Mouse (Mus musculus): ENCODE measurements around the gene Ccl24. TPM values are rescaled to one million over a fixed set of nuclear protein-coding genes. Genes with fewer than 3 reads are reported as not detected.

The Ccl24 gene
- polyA plus RNA-seq, 1 experiment: not detected

- no peak for TF ChIP-seq MYOD1 (IDR thresholded peaks at IDR 0.05; ENCODE audit: control insufficient read depth in 1 of 3, insufficient read length in 2 of 3, low read depth in 2 of 3)
- TF ChIP-seq POLR2AphosphoS2 (IDR thresholded peaks at IDR 0.05; ENCODE audit: insufficient read length, low read depth): no peak
- no peak for TF ChIP-seq USF1 (IDR thresholded peaks at IDR 0.05; ENCODE audit: low read depth)
- TF ChIP-seq CEBPB (IDR thresholded peaks at IDR 0.05; ENCODE audit: insufficient read depth, poor library complexity, severe bottlenecking): no peak
- no peak for TF ChIP-seq SRF (IDR thresholded peaks at IDR 0.05; ENCODE audit: control insufficient read depth, insufficient read length, low read depth)
- TF ChIP-seq E2F4 (IDR thresholded peaks at IDR 0.05; ENCODE audit: insufficient read depth): no peak
- no peak for TF ChIP-seq MYOG (IDR thresholded peaks at IDR 0.05; ENCODE audit: control insufficient read depth in 1 of 3, insufficient read depth in 1 of 3, insufficient read length in 2 of 3, low read depth in 2 of 3)
- TF ChIP-seq MAX (IDR thresholded peaks at IDR 0.05; ENCODE audit: low read depth): no peak
- TF ChIP-seq TCF12 (IDR thresholded peaks at IDR 0.05; ENCODE audit: insufficient read depth, poor library complexity, severe bottlenecking): no peak
- TF ChIP-seq POLR2A (IDR thresholded peaks at IDR 0.05; ENCODE audit: insufficient read length, low read depth): no peak
- no peak for TF ChIP-seq REST (IDR thresholded peaks at IDR 0.05; ENCODE audit: insufficient read depth, insufficient read length)
- TF ChIP-seq TCF3 (IDR thresholded peaks at IDR 0.05; ENCODE audit: insufficient read length, low read depth): no peak
- Histone ChIP-seq H3K36me3 (ENCODE audit: control insufficient read depth, insufficient read depth) (no peaks in the 10 kb centered on the region), H3K4me2 (ENCODE audit: low read depth) (no peak overlapping the region), H3K4me3 (no peak overlapping the region), H3K79me2 (ENCODE audit: control insufficient read depth, insufficient read depth) (no peaks in the 10 kb centered on the region), H3ac (ENCODE audit: control insufficient read depth, insufficient read length) (no peak overlapping the region), H3K27me3 (ENCODE audit: control insufficient read depth, insufficient read depth, insufficient read length) (no peaks in the 10 kb centered on the region)
Observed at GRCm38 (mm10) chr5:135550910-135551309, 21.9 kb downstream of the Ccl24 start.

- no peak for TF ChIP-seq CEBPB (IDR thresholded peaks at IDR 0.05; ENCODE audit: insufficient read depth, poor library complexity, severe bottlenecking)
- no peak for TF ChIP-seq MYOD1 (IDR thresholded peaks at IDR 0.05; ENCODE audit: control insufficient read depth in 1 of 3, insufficient read length in 2 of 3, low read depth in 2 of 3)
- no peak for TF ChIP-seq REST (IDR thresholded peaks at IDR 0.05; ENCODE audit: insufficient read depth, insufficient read length)
- no peak for TF ChIP-seq TCF12 (IDR thresholded peaks at IDR 0.05; ENCODE audit: insufficient read depth, poor library complexity, severe bottlenecking)
- no peak for TF ChIP-seq MYOG (IDR thresholded peaks at IDR 0.05; ENCODE audit: control insufficient read depth in 1 of 3, insufficient read depth in 1 of 3, insufficient read length in 2 of 3, low read depth in 2 of 3)
- TF ChIP-seq TCF3 (IDR thresholded peaks at IDR 0.05; ENCODE audit: insufficient read length, low read depth): no peak
- TF ChIP-seq USF1 (IDR thresholded peaks at IDR 0.05; ENCODE audit: low read depth): no peak
- no peak overlapping the region for H3K4me2 ChIP-seq (ENCODE audit: low read depth)
- H3K4me3 ChIP-seq: no peak overlapping the region
- peaks cover 8% of the 10 kb centered on the region for H3K79me2 ChIP-seq (ENCODE audit: control insufficient read depth, insufficient read depth)
- H3K36me3 ChIP-seq (ENCODE audit: control insufficient read depth, insufficient read depth): no peaks in the 10 kb centered on the region
- no peak overlapping the region for H3ac ChIP-seq (ENCODE audit: control insufficient read depth, insufficient read length)
- no peaks in the 10 kb centered on the region for H3K27me3 ChIP-seq (ENCODE audit: control insufficient read depth, insufficient read depth, insufficient read length)
Observed at GRCm38 (mm10) chr5:135547990-135548389, 24.9 kb downstream of the Ccl24 start.

- H3K27me3 ChIP-seq (ENCODE audit: control insufficient read depth, insufficient read depth, insufficient read length): no peaks in the 10 kb centered on the region
- H3K79me2 ChIP-seq (ENCODE audit: control insufficient read depth, insufficient read depth): peaks cover 21% of the 10 kb centered on the region
- peak within 1 kb of the TSS; percentile 82 for H3K4me2 ChIP-seq (ENCODE audit: low read depth)
- H3K36me3 ChIP-seq (ENCODE audit: control insufficient read depth, insufficient read depth): no peaks in the 10 kb centered on the region
- TF ChIP-seq MYOG (IDR thresholded peaks at IDR 0.05; ENCODE audit: control insufficient read depth in 1 of 3, insufficient read depth in 1 of 3, insufficient read length in 2 of 3, low read depth in 2 of 3) (no peak), TCF3 (IDR thresholded peaks at IDR 0.05; ENCODE audit: insufficient read length, low read depth) (no peak), POLR2A (IDR thresholded peaks at IDR 0.05; ENCODE audit: insufficient read length, low read depth) (peak; percentile 80), SRF (IDR thresholded peaks at IDR 0.05; ENCODE audit: control insufficient read depth, insufficient read length, low read depth) (peak; percentile 49), REST (IDR thresholded peaks at IDR 0.05; ENCODE audit: insufficient read depth, insufficient read length) (no peak), POLR2AphosphoS2 (IDR thresholded peaks at IDR 0.05; ENCODE audit: insufficient read length, low read depth) (peak; percentile 64), USF1 (IDR thresholded peaks at IDR 0.05; ENCODE audit: low read depth) (no peak), CEBPB (IDR thresholded peaks at IDR 0.05; ENCODE audit: insufficient read depth, poor library complexity, severe bottlenecking) (no peak), E2F4 (IDR thresholded peaks at IDR 0.05; ENCODE audit: insufficient read depth) (no peak), MAX (IDR thresholded peaks at IDR 0.05; ENCODE audit: low read depth) (no peak), MYOD1 (IDR thresholded peaks at IDR 0.05; ENCODE audit: control insufficient read depth in 1 of 3, insufficient read length in 2 of 3, low read depth in 2 of 3) (no peak)
- H3ac ChIP-seq (ENCODE audit: control insufficient read depth, insufficient read length): peak within 1 kb of the TSS; percentile 21
- H3K4me3 ChIP-seq: peak within 1 kb of the TSS; percentile 91
Observed at GRCm38 (mm10) chr5:135544865-135545797, 27.7 kb downstream of the Ccl24 start, which contains the start of gene Hip1. Hip1 (minus strand) TSS chr5:135545120.

- Histone ChIP-seq H3K36me3 (ENCODE audit: control insufficient read depth, insufficient read depth) (no peaks in the 10 kb centered on the region), H3ac (ENCODE audit: control insufficient read depth, insufficient read length) (peak overlapping the region; percentile 21), H3K4me2 (ENCODE audit: low read depth) (peak overlapping the region; percentile 77), H3K27me3 (ENCODE audit: control insufficient read depth, insufficient read depth, insufficient read length) (no peaks in the 10 kb centered on the region), H3K79me2 (ENCODE audit: control insufficient read depth, insufficient read depth) (peaks cover 21% of the 10 kb centered on the region), H3K4me3 (peak overlapping the region; percentile 91)
- TF ChIP-seq CEBPB (IDR thresholded peaks at IDR 0.05; ENCODE audit: insufficient read depth, poor library complexity, severe bottlenecking) (no peak), SRF (IDR thresholded peaks at IDR 0.05; ENCODE audit: control insufficient read depth, insufficient read length, low read depth) (no peak), MYOD1 (IDR thresholded peaks at IDR 0.05; ENCODE audit: control insufficient read depth in 1 of 3, insufficient read length in 2 of 3, low read depth in 2 of 3) (peak in 2 of 3 experiments; percentile 12 to 20), TCF3 (IDR thresholded peaks at IDR 0.05; ENCODE audit: insufficient read length, low read depth) (no peak), MYOG (IDR thresholded peaks at IDR 0.05; ENCODE audit: control insufficient read depth in 1 of 3, insufficient read depth in 1 of 3, insufficient read length in 2 of 3, low read depth in 2 of 3) (peak in 1 of 3 experiments; percentile 11)
Observed at GRCm38 (mm10) chr5:135544032-135544558, 28.8 kb downstream of the Ccl24 start.

Data from myocyte (in vitro differentiated cells).